Mouse (Mus musculus) liver, adult (tissue): ENCODE results near the gene Cntn2.

ENCODE experiments used
- GATA4 ChIP-seq: IDR thresholded peaks from 2 replicates; pipeline ENCODE4 v1.6.1; 2014; ENCODE audit warnings: mild to moderate bottlenecking, low read length; ENCODE audit not compliant: insufficient replicate concordance

Cntn2 gene

GRCm38 (mm10) chr1:132542762-132543306 is at the start of gene Cntn2:
TSS of gene Cntn2 (minus strand) at chr1:132543256.
- no peak for TF ChIP-seq GATA4

- TF ChIP-seq GATA4, result no peak
Observed at GRCm38 (mm10) chr1:132592145-132592544, 49.1 kb upstream of the Cntn2 start.

GRCm38 (mm10) chr1:132591399-132591930 is 48.4 kb upstream of the Cntn2 start:
- no peak for TF ChIP-seq GATA4

GRCm38 (mm10) chr1:132586679-132587201 is 43.7 kb upstream of the Cntn2 start:
- no peak for TF ChIP-seq GATA4

GRCm38 (mm10) chr1:132585376-132585775 is 42.3 kb upstream of the Cntn2 start:
- no peak for TF ChIP-seq GATA4

GRCm38 (mm10) chr1:132582998-132583604 is 40.0 kb upstream of the Cntn2 start:
- TF ChIP-seq GATA4, result no peak

GRCm38 (mm10) chr1:132581845-132582839 is 39.1 kb upstream of the Cntn2 start:
- TF ChIP-seq GATA4, result no peak

GRCm38 (mm10) chr1:132580063-132580462 is 37.0 kb upstream of the Cntn2 start:
- no peak for TF ChIP-seq GATA4

GRCm38 (mm10) chr1:132576845-132577244 is 33.8 kb upstream of the Cntn2 start:
- no peak for TF ChIP-seq GATA4

GRCm38 (mm10) chr1:132572851-132573250 is 29.8 kb upstream of the Cntn2 start:
- no peak for TF ChIP-seq GATA4

GRCm38 (mm10) chr1:132571613-132572012 is 28.6 kb upstream of the Cntn2 start:
- no peak for TF ChIP-seq GATA4

- no peak for TF ChIP-seq GATA4
Observed at GRCm38 (mm10) chr1:132570906-132571305, 27.9 kb upstream of the Cntn2 start.

GRCm38 (mm10) chr1:132570068-132570780 is 27.2 kb upstream of the Cntn2 start:
- no peak for TF ChIP-seq GATA4

GRCm38 (mm10) chr1:132569516-132569915 is 26.5 kb upstream of the Cntn2 start:
- TF ChIP-seq GATA4, result no peak

GRCm38 (mm10) chr1:132567336-132568125 is 24.5 kb upstream of the Cntn2 start:
- TF ChIP-seq GATA4, result no peak
